Mouse (Mus musculus) heart, adult 11 months (tissue): ENCODE data around the gene Vac14.

Source experiments
- DNase-seq: peaks from one replicate; pipeline ENCODE4 v3.0.0; 2022

Vac14 gene

DNA sequence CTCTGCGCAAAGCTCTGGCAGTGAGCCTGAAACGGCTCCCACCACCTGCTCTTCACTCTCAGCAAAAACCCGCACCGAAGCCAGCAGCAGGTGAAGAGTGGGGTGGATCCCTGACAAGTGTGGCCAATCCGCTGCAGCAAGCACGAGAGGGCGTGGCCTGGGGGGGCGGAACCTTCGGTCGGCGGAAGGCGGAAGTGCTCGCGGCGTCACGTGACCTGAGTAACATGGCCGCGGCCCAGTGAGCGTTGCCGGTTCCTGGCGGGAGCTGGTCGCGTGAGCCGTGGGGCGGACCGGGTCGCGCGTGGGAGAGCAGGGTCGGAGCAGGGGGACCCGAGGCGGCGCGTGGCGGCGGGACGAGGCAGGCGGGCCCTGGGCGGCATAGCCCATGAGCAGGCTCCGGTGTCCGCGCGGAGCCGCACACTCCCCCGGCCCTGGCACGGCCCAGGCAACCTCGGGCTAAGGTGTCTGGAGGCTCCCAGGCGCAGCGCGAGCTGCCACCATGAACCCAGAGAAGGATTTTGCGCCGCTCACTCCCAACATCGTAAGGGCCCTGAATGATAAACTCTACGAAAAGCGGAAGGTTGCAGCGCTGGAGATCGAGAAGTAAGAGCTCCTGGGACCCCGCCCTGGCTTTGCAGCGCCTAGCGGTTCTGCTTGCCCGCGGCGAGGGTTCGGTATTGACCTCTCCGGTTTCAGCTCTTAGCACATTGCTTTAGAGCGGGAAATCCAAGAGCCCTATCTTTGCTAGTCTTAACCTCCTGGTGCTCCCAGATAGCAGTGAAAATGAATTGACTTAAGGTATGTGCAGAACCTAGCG lies at the start of gene Vac14:
Gene Vac14, plus strand, starts transcription at position 195 of the 817 bp plus-strand sequence.
- peak; percentile 100 for DNase-seq

DNA sequence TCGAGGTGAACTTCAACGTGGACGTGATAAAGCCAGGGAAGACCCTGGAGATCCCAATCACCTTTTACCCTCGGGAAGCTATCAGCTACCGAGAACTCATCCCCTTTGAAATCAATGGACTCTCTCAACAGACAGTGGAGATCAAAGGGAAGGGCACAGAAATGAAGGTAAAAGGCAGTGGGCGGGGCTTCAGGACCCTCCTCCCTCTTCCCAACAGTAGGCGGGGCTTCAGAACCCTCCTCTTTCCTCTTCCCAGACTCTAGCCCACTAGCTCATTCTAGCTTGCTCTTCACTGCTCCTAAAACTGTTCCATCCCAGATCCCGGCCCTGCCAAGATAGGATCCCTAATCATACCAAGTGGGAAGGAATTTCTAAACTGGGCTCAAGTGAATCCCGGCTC lies 25.7 kb upstream of the Vac14 start:
- no peak for DNase-seq

DNA sequence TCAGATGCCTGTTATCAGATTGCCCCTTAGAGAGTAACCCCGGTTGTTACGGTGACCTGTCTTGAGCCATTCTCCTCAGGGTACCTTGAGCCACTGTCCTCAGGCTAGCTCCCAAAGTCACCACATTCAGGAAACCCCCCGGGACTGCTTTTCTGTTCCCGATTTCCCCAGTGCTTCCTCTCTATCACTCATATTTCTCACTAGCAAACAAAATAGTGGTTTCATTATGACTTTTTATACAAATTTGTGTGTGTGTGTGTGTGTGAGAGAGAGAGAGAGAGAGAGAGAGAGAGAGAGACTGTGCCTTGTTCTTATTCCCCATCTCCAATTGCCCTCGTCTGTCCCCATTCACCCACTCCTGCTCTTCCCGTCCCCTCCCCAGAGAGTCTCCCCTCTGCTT lies 24.2 kb upstream of the Vac14 start:
- no peak for DNase-seq

DNA sequence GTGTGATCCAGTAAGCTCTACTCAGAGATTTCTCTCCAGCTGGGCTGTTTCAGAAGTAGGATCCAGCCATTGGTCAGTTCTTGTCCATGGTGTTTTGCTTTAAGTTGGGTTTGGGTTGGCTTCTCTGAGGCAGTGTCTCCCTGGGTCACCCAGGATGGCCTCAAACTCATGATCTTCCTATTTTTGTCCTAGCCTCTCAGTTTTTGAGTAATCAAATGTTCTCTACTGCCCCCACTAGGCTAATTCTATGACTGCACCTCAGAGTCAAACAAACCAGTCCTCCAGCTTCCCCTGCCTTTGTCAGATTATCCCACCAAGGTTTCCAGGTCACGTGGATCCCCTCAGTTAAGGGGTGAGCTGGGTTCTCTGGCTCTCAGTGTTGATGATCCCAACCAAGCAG lies 13.8 kb upstream of the Vac14 start:
- no peak for DNase-seq

DNA sequence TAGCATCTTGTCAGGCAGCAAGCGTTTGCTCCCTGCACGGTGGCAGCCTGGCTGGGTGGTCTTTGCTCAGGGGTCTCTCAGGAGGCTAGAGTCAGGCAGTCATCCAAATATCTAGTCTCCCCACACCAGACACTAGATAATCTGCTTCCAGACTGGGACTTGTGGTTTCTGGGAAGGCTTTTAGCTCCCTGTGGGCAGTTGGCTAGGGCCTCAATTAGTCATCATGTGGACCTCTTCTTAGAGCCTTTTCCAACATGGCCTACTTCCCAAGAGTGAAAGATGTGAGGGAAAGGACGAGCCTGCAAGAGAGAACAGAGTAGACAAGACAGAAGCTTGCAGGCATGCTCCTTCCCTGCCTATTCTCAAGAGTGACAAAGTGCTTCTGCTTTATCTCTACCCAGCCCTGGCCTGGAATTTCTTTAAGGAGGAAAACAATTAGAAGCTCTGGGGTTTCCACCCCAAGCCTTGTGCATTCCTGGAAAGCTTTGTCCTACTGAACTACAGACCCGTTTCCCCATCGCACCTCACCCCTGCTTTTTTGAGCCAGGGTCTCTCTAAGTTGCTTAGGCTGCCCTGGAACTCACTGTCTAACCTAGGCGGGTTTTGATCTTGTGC lies 12.9 kb upstream of the Vac14 start:
- no peak for DNase-seq

DNA sequence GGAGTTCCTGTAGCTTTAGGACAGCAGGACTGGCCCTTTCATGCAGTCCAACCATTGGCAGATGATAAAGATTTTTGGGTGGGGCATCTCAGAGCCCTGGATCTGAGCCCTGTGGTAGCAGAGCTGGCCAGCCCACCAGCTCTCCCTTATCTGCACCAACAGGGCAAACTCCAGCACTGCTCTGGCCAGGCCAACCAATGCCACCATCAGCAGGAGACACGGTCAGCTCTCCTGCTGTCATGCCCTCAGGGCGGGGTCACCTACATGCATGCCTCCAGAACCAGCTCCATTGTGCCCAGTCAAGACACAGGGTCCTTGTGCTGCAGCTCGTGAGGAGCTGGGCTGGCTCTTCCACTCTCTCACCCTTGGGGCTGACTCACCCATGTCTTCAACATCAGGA lies 2.7 kb upstream of the Vac14 start:
- no peak for DNase-seq

DNA sequence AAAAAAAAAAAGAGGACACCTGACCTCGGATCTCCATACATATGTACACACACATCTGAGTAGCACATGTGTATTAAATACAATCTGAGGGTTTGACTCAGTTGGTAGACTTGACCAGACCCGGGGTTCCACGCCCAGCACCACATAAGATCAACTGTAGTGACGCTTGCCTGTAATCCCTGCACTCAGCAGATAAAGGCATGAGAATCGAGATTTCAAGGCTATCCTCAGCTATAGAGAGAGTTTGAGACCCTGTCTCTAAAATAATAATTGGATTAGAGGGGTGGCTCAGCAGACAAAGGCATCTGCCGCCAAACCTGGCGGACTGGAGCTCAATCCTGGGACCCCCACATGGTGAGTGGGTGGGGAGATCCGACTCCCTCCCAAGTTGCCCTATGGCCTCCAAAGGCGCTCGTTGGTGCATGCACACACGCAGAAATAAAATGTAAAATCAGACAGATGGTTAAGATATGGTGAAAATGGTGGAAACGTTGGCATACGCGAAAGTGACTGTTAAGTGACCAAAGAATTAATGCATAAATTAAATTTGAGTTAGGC lies 505 bp upstream of the Vac14 start:
- no peak for DNase-seq

DNA sequence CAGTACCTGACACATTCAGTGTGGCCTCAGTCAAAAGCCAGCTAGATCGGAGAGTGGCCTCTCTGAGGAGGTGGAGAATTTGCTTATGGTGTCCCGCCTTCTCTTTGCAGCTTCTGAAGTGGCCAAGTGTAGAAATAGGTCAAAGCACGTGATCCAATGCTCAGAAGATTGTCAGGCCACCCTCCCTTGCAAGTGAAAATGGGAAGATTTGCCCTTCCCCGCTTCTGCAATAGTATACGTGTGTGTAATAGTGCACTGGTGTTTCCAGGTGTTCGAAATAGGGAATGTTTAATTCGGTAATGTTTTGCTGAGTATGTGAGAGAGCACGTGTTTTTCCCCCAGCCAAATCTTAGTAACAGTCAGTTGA lies 806 bp downstream of the Vac14 start:
- DNase-seq: no peak

DNA sequence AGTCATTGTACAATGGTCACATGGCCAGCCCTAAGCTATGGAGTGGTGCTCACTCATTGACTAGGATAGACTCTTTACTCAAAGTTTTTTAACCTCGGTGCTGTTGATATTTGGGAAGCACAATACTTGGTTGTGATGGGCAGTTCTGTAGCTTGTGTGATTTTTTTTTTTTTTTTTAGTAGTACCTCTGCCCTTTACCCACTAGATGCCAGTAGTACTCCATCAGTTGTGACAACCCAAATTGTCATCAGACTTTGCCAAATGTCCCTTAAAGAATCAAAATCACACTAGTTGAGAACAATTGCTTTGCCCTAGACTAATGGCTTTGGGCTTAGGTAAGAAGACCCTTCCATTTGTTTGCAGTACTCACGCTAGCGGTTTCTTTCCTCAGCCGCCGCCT lies 1.5 kb downstream of the Vac14 start:
- no peak for DNase-seq

DNA sequence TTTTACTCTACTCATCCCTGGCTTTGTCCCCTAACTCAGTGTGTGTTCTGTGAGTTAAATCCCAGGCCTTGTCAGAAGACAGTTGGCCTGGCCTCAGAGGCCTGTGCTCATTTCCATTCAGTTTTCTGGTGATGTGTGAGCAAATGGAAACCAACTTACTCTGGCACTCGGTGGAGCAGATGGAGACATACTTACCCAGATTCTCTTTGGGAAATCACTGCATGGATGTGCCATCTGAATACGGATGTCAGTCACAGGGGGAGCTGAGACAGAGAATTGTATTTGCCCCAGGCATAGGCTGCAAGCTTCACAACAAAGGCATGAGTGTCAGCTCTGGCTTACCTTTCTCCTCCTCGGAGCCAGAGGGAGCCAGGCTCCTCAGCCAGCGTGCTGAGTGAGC lies 8.0 kb downstream of the Vac14 start:
- no peak for DNase-seq

DNA sequence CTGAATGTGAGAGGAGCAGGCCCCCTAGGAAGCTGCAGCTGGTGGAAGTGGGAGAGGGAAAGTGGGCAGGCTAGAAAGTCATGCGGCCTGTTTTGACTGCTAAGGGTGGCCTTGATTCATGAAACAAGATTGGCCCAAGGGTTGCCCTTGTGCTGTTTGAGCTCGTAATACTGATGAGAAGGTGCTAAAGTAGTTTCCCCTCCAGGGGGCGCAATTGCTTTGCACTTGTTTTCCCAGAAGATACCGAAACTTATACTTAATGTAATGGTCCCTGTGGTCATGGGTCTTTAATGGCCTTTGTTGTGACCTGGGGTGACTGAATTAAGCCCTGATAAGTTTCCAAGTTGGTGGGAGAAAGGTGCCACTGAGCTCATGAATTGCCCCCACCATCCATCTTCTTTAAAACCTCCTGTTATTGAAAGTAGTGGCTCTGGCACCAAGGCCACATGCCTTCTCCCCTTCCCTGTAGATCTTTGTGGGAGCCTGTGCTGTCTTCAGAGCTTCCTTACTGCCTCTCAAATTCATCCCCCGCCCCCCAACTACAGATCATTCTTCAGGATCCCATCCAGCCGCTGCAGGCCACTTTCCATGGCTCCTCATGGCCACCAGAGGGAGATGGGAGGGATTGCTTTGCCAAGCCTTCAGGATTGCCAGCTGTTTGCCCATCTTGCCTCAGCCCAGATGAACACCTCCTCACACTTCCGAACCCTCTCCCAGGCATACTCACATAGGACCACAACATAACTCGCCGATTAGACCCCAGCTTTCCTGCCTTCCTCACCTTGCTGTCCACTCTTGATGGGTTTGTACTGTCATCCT lies 11.1 kb downstream of the Vac14 start:
- no peak for DNase-seq

DNA sequence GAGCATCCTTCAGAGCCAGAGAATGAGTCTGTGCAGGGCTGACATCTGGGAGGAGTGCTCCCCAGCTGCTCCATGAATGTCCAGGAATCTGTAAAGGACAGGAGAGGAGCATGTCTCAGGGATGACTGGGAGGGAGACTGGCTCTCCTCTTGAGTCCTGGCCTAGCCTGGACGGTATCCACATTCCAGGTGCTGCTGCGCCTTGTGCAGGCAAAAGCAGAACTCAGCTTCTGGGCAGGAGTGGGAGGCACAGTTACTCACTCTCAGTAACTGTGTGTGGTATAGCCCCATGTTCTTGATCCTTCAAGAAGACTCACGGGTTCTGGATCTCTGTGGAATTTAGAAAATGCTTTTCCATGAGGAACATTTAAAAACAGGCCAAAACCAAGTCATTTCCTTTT lies 11.7 kb downstream of the Vac14 start:
- no peak for DNase-seq

DNA sequence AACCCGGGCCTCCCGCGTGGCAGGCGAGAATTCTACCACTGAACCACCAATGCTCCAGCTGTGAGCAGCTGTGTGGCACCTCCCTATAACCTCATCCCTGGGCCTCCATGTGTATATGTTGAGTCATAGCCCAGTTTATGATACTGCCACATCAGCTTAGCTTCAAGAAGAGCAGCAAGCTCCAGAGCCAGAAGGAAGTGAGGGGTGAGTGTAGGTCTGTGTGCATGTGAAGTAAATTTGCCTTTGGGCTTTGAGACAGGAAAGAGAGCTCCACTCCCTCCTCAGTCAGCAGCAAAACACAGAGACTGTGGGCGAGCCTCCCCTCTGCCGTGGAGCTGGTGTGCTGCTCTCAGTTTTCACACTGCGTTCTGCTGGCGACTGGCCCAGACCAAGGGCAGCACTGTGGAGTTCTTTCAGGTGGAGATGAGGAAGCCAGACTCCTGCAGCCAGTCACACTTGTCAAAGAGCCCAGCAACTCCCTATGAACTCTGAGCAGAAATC lies 12.2 kb downstream of the Vac14 start:
- DNase-seq: peak; percentile 95

DNA sequence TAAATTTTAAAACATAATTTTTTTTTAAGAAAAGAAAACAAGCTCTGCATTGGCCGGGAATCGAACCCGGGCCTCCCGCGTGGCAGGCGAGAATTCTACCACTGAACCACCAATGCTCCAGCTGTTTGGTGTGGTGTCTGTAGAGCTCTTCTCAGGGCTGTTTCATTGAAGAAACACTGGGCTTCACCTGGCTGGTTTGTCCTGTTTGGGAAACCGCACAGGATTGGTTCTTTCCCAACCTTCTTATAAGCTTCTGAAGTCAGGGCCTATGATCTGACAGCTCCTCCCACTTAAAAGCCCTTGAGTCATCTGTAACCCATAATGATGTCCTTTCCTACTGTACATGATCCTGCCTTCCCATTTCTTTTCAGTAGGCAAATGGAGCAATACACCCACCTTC lies 12.8 kb downstream of the Vac14 start:
- no peak for DNase-seq

DNA sequence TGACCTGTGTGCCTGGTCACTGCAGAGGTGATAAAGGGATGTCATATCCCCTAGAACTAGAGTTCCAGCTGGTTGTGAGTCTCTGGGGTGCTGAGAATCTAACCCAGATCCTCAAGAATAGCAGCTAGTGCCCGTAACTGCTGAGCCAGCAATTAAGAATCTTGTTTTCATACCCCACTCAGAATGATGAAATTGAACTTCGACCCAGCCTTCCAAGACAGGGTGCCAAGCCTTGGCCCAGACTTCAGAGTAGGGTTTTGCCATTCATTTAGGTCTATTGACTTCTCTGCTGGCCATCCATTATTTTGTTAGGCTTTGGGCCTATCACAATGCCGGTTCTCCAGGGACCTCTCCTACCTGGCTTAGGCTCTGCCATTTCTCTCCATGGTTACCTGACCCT lies 15.4 kb downstream of the Vac14 start:
- no peak for DNase-seq

DNA sequence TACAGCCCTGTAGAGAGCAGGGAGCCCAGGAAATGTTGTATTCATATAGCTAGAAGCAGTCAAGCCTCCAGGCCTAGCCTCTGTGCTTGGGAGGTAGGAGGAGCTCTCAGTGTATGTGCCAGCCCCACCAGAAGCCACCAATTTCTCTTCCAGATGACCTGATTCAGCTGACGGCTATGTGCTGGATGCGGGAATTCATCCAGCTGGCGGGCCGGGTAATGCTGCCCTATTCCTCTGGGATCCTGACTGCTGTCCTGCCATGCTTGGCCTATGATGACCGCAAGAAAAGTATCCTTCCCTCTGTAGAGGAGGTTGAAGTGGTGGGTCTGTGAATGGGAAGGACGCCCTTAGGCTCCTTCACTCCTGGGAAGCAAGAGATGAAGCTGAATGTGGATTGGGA lies 17.8 kb downstream of the Vac14 start:
- no peak for DNase-seq

DNA sequence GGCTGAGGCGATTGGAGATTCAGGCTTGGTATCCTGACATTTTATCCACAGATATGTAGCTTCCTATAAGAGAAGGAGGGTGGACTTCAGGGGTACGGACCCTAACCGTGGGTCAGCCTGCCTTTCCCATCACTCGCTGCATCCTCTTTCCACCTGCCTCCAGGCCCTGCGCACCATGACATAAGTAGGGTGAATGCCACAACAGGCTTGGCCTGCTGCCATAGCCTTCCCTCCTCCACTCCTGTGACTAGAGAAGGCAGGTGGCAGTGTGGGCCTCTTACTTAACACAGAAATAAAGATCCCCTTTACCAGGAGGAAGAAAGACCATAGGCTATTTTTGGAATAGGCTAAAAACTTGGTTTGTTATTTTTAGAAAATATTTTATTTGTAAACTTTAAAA lies 23.9 kb downstream of the Vac14 start:
- DNase-seq: no peak

DNA sequence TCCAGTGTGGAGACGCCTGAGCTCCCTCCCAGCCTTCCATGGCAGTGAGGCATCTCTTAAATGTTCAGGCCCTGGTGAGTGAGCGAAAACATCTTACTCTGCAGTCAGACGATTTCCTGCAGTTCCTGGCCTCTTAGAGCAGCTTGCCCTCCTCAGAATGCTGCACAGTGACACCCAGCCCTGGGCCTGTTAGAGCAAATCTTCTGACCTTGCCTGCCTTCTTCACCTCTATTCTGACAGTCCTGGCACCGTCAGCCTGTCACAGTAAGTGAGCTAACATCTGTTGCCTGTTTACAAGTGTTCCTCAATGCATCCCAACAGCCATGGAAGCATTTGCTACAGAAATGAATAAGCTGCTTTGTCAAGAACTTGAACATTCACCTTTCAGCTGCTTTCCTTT lies 24.8 kb downstream of the Vac14 start:
- DNase-seq: no peak

DNA sequence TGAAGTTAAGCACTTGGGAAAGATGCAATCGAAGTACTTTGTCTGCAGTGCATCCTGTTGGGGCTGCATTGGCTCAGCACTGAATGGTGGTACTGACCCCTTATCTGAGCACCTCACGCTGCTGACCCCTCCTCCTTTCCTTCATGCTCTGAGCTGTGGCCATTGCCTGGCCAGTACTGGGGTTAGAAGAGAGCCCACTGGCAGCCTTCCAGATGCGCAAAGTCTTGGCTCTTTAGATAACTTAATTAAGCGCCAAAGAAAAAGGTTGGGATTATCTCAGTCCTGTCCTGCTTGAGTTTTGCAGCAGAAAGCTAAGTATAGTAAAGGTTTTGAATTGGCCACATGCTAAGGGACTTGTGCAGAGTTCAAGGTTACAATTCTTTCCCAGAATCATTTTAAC lies 26.0 kb downstream of the Vac14 start:
- no peak for DNase-seq

DNA sequence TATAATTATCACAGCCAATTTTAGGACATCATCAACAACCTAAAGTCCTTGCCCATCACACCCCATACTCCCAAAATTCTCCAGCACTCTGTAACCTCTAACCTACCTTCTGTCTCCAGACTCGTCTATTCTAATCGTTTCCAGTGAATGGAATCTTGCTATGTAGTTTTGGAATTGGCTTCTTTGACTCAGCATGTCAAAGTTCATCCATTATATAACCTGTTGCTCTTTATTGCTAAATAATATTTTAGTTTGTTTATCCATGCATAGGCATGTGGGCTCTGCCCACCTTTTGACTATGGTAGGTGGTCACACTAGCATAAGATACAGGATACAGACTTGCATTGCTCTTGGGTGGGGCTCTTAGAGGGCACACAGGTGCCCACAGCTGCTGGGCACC lies 26.5 kb downstream of the Vac14 start:
- no peak for DNase-seq

DNA sequence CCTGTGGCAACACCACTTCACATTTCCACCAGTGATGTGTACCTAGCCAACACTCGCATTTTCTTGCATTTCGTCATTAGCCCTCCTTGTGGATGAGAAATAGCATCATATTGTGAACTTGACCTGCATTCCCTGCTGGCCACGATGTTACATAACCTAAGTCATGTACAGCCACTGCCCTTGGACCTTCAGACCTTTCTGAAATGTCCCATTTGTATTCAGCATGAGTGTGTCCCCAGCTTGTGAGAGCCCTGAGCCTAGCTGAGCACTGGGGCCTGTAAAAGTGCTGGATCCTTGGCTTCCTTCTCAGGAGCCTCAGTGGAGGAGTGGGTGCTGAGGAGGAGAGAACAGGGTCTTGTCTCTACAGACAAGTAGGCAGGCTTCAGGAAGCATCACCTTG lies 27.0 kb downstream of the Vac14 start:
- no peak for DNase-seq

DNA sequence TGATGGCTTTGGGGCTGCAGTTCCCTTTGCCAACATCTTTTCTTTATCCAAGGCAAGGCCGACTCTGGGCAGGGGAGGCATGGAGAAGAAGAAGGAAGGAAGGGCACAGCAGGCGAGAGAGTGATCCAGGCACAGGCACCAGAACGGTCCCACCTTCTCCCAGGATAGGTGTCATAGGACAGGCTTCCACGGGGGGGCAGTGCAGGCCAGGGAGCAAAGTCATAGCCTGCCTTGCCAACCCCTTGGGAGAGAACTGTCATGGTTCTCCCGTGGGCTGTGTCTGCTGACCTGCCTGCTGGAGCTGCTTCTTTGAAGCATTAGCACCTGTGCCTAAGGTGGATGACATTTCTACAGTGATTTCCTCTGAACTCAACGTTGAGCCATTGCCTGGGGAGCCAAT lies 27.7 kb downstream of the Vac14 start:
- peak; percentile 94 for DNase-seq

DNA sequence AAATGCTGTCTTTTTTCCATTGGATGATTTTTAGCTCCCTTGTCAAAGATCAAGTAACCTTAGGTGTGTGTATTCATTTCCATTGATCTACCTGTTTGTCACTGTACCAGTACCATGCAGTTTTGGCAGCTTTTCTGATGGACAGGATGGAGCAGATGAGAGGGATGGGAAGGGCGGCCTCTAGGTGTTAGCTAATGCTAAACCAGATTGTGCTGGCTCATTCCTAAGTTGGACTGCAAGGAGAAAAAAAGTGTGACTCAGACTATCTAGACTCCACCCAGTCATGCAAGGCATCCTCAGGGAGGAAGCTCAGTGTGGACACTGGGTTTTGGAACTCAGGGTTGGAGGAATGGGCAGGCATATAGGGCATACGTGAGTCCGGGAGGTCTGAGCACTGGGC lies 30.2 kb downstream of the Vac14 start:
- no peak for DNase-seq

DNA sequence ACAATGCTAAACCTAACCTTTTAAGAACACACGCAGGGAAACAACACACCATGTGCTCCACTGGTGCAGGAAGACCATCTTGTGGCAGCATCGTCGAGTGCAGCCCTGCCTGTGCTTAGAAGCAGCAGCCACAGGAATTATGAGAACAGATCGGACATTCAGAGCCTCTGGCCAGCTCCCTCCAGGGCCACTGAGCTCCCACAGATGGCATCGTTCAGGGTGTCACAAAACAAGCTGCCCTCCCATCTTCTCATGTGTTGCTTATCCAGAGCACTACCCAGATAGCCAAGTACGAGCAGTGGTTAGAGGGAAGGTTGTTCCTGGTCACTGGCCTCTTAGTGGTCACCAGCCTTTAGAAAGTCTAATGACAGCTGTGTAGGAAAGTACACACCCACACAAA lies 30.9 kb downstream of the Vac14 start:
- DNase-seq: no peak
